Comparison of ENCODE assay signal across 10 mouse cellular contexts in genomic region chr3:17613486-17613885, GRCm38 (mm10).
DNase-seq lines count a peak whose midpoint lies in the region; ATAC-seq lines count a peak whose summit lies in the region.
"Had no signal": no experiment of that assay in that cellular context is flagged by ENCODE, and none has a peak within 500 bp of the region (broad histone marks: within the 10 kb centered on the region; RNA-seq: fewer than 3 reads in every experiment).

No protein-coding gene starts in this region.

- no peak for ATAC-seq in granulocyte monocyte progenitor cell, adult 5-6 weeks (replicated peaks; ENCODE audit: poor library complexity, severe bottlenecking)
- ATAC-seq: forebrain, embryonic 13.5 days had no signal

- peak; percentile 21 to 33 for DNase-seq in cerebellum, postnatal 10 days
- no peak for DNase-seq in cerebellum, adult 9-11 months
- DNase-seq in left cerebral cortex, postnatal 4 days, result peak; percentile 13
- DNase-seq in left cerebral cortex, postnatal 10 days (ENCODE audit: extremely low spot score in 1 of 2, low spot score in 2 of 2), result no peak
- DNase-seq in NIH3T3 (ENCODE audit: low read depth), result peak; percentile 9
- DNase-seq in mesoderm, embryonic 11.5 days (ENCODE audit: low read depth, low spot score), result peak; percentile 13
- no peak for DNase-seq in urinary bladder, postnatal 4 days (ENCODE audit: low spot score in 2 of 2)
- DNase-seq: heart, adult 18-20 months had no signal

- intact Hi-C loops in left cerebral cortex, postnatal 4 days (cut with DNase I), result loop anchor here (10.0 kb wide), 1 partner anchor 679 kb away; no protein-coding TSS in a partner anchor
- intact Hi-C loops in left cerebral cortex, postnatal 10 days (cut with DNase I), result loop anchor here (10.0 kb wide), 2 partner anchors 679 to 799 kb away; no protein-coding TSS in a partner anchor

Comparison
In these comparisons a context has a peak if more than half of its experiments do, and no peak if none do; other contexts are left out.
1. DNase-seq: peak in cerebellum, postnatal 10 days (2 of 2), left cerebral cortex, postnatal 4 days (single experiment), NIH3T3 (single experiment) and mesoderm, embryonic 11.5 days (single experiment); none in cerebellum, adult 9-11 months (single experiment), left cerebral cortex, postnatal 10 days (0 of 2) and urinary bladder, postnatal 4 days (0 of 2).